8 mouse cellular contexts compared by ENCODE assay signal in the genomic region with DNA sequence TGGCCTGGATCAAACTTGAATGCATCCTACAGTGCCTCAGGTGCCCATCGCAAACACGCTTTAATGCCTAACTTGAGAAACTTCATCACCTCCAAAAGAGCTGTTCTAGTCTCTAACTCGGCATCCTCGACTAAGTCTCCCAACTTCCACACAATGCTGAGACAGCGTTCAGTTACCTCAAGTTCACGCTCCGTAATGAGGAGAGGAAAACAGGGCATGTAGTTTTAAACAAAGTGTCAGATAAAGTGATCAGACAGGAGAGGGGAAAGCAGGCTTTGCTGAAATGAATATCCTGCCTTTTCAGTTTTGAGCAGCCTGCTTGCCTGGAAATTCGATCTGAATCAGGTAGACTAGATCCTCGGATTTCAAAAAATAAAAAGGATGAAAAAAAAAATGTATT. TPM values are rescaled to one million over a fixed set of nuclear protein-coding genes. Genes with fewer than 3 reads are reported as not detected.
DNase-seq lines count a peak whose midpoint lies in the region; ATAC-seq lines count a peak whose summit lies in the region.

No protein-coding gene starts in this region.

- no peak overlapping the region for H3K27ac ChIP-seq in kidney, embryonic 14.5 days (ENCODE audit: low read depth, low read length)
- H3K27ac ChIP-seq in brown adipose tissue, adult 24 weeks (replicated peaks; ENCODE audit: low read depth, low read length) = no peak overlapping the region
- H3K27ac ChIP-seq in hindbrain, embryonic 16.5 days (ENCODE audit: low read depth, low read length) = peak overlapping the region; percentile 29; the same call in 1 of the 2 replicates
- H3K27ac ChIP-seq in midbrain, embryonic 16.5 days (ENCODE audit: low read length) = peak overlapping the region; percentile 94

- no peaks in the 10 kb centered on the region for H3K9me3 ChIP-seq in kidney, embryonic 14.5 days (ENCODE audit: control insufficient read depth, low read length)
- no peaks in the 10 kb centered on the region for H3K9me3 ChIP-seq in hindbrain, embryonic 16.5 days (ENCODE audit: control insufficient read depth, low read length)
- H3K9me3 ChIP-seq in midbrain, embryonic 16.5 days (replicated peaks; ENCODE audit: control insufficient read depth, low read length, poor library complexity, severe bottlenecking) = no peaks in the 10 kb centered on the region

- peaks cover 10% of the 10 kb centered on the region; the same call in 1 of the 2 replicates for H3K4me1 ChIP-seq in kidney, embryonic 14.5 days (ENCODE audit: control insufficient read depth, insufficient read depth, low read length)
- H3K4me1 ChIP-seq in brown adipose tissue, adult 24 weeks (ENCODE audit: control insufficient read depth, insufficient read depth, insufficient read length, low read length) = peaks cover 8% of the 10 kb centered on the region; the same call in 1 of the 2 replicates
- H3K4me1 ChIP-seq in hindbrain, embryonic 16.5 days (ENCODE audit: control insufficient read depth, insufficient read depth, low read depth, low read length) = peaks cover 28% of the 10 kb centered on the region
- H3K4me1 ChIP-seq in midbrain, embryonic 16.5 days (ENCODE audit: control insufficient read depth, insufficient read depth, low read length) = peaks cover 39% of the 10 kb centered on the region

- no peaks in the 10 kb centered on the region for H3K27me3 ChIP-seq in kidney, embryonic 14.5 days (ENCODE audit: control insufficient read depth, insufficient read depth, low read length)
- no peaks in the 10 kb centered on the region for H3K27me3 ChIP-seq in hindbrain, embryonic 16.5 days (replicated peaks; ENCODE audit: control insufficient read depth, insufficient read depth, low read length)
- no peaks in the 10 kb centered on the region for H3K27me3 ChIP-seq in midbrain, embryonic 16.5 days (ENCODE audit: control insufficient read depth, insufficient read depth, low read depth, low read length)

- H3K4me2 ChIP-seq in kidney, embryonic 14.5 days (replicated peaks; ENCODE audit: low read depth, low read length) = peak overlapping the region; percentile 76
- peak overlapping the region; percentile 74 for H3K4me2 ChIP-seq in hindbrain, embryonic 16.5 days (ENCODE audit: low read length)
- H3K4me2 ChIP-seq in midbrain, embryonic 16.5 days (ENCODE audit: low read length) = peak overlapping the region; percentile 58

- no peak for DNase-seq in kidney, postnatal 25 days
- no peak for DNase-seq in embryo, embryonic 11 days
- no peak for DNase-seq in thymus, postnatal 25 days

- peaks cover 18% of the 10 kb centered on the region for H3K36me3 ChIP-seq in kidney, embryonic 14.5 days (ENCODE audit: control insufficient read depth, insufficient read depth, low read length)
- peaks cover 7% of the 10 kb centered on the region for H3K36me3 ChIP-seq in hindbrain, embryonic 16.5 days (ENCODE audit: control insufficient read depth, insufficient read depth, low read length)
- H3K36me3 ChIP-seq in midbrain, embryonic 16.5 days (ENCODE audit: control insufficient read depth, insufficient read depth, low read length) = peaks cover under 1% of the 10 kb centered on the region

- WGBS in kidney, embryonic 14.5 days = 9% methylated on average over 9 of the region's 9 CpGs
- WGBS in hindbrain, embryonic 16.5 days = 8% methylated on average over 9 of the region's 9 CpGs
- WGBS in midbrain, embryonic 16.5 days = 5% methylated on average over 9 of the region's 9 CpGs

- H3K4me3 ChIP-seq in kidney, embryonic 14.5 days (ENCODE audit: low read length) = peak overlapping the region; percentile 81
- peak overlapping the region; percentile 79 for H3K4me3 ChIP-seq in brown adipose tissue, adult 24 weeks (ENCODE audit: insufficient read depth, low read depth, low read length)
- H3K4me3 ChIP-seq in hindbrain, embryonic 16.5 days (ENCODE audit: low read length) = peak overlapping the region; percentile 85
- H3K4me3 ChIP-seq in midbrain, embryonic 16.5 days (ENCODE audit: low read depth, low read length) = peak overlapping the region; percentile 70

- no peak for ATAC-seq in kidney, embryonic 14.5 days (ENCODE audit: low FRiP score, low TSS enrichment)
- ATAC-seq in hindbrain, embryonic 16.5 days = no peak
- ATAC-seq in midbrain, embryonic 16.5 days = no peak
- ATAC-seq in frontal cortex, adult (ENCODE audit: low TSS enrichment) = no peak

- peak overlapping the region; percentile 63 for H3K9ac ChIP-seq in kidney, embryonic 14.5 days (ENCODE audit: low read depth, low read length)
- peak overlapping the region; percentile 87 for H3K9ac ChIP-seq in hindbrain, embryonic 16.5 days (ENCODE audit: low read depth, low read length)
- peak overlapping the region; percentile 83 for H3K9ac ChIP-seq in midbrain, embryonic 16.5 days (ENCODE audit: low read depth, low read length)

RNA-seq across cellular contexts. Expression of gene Msmo1, which starts 1.0 kb away (rescaled TPM):
- 91.6 and 116 TPM in 2 replicates for polyA plus RNA-seq in kidney, embryonic 14.5 days (2014; fragmentation: Nextera tagmentation; extraction: Ambion mirVana)
- 26.9 and 48.0 TPM in 2 replicates for polyA plus RNA-seq in brown adipose tissue, adult 24 weeks (2012; ENCODE audit: insufficient read depth, insufficient read length, missing spikeins)
- polyA plus RNA-seq in hindbrain, embryonic 16.5 days (2015; fragmentation: Nextera tagmentation; extraction: Ambion mirVana) = 152 and 179 TPM in 2 replicates
- polyA plus RNA-seq in midbrain, embryonic 16.5 days (2015; fragmentation: Nextera tagmentation; extraction: Ambion mirVana) = 176 and 200 TPM in 2 replicates

RNA-seq across cellular contexts. Expression of gene Cpe, which starts 39.7 kb away (rescaled TPM):
- polyA plus RNA-seq in kidney, embryonic 14.5 days (2014; fragmentation: Nextera tagmentation; extraction: Ambion mirVana) = 63.8 and 65.0 TPM in 2 replicates
- polyA plus RNA-seq in brown adipose tissue, adult 24 weeks (2012; ENCODE audit: insufficient read depth, insufficient read length, missing spikeins) = 16.1 and 20.4 TPM in 2 replicates
- 718 and 866 TPM in 2 replicates for polyA plus RNA-seq in hindbrain, embryonic 16.5 days (2015; fragmentation: Nextera tagmentation; extraction: Ambion mirVana)
- polyA plus RNA-seq in midbrain, embryonic 16.5 days (2015; fragmentation: Nextera tagmentation; extraction: Ambion mirVana) = 930 and 1,054 TPM in 2 replicates

Comparison
In these comparisons a context has a peak if more than half of its experiments do, and no peak if none do; other contexts are left out.
1. H3K27ac ChIP-seq: peak in hindbrain, embryonic 16.5 days (single experiment) and midbrain, embryonic 16.5 days (single experiment); none in kidney, embryonic 14.5 days (single experiment) and brown adipose tissue, adult 24 weeks (single experiment).
2. RNA of gene Cpe, which starts 39.7 kb away (polyA plus RNA-seq): 930 to 1,054 TPM in midbrain, embryonic 16.5 days and 718 to 866 TPM in hindbrain, embryonic 16.5 days; 63.8 to 65.0 TPM in kidney, embryonic 14.5 days and 16.1 to 20.4 TPM in brown adipose tissue, adult 24 weeks; every median in the first group is over 10 times any median in the second.
3. Peak in every context shown above with its lines, with median percentiles within 50 percentile points of each other: H3K4me2 ChIP-seq, H3K4me3 ChIP-seq and H3K9ac ChIP-seq.